Mouse (Mus musculus): ENCODE measurements around the gene Dnajb1. TPM values are rescaled to one million over a fixed set of nuclear protein-coding genes. Genes with fewer than 3 reads are reported as not detected.
"Not testable (repeated sequence)": the region's sequence is repeated elsewhere in the genome, so short reads cannot be mapped to it uniquely, and the experiment has no call there.

Dnajb1 gene
- polyA plus RNA-seq, 1 experiment from 2014 or later = 78.3 TPM

DNA sequence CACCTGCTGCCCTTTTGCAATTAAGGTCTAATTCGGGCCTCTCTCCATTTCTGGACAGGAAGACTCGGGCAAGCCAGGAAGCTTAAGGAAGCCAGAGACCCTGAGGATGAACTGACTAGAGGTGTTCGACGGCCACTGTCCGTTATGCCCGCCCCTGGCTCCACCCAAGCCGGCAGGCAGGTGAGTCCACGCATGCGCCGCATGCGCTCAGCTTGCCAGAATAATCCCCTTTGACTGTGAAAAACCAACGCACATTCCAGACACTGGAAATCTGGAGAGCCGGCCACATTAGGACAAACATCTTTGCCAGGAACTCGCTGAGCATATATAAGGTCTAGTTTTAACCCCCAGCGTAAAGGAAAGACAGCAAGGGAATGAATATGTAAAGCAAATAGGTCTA is 24.8 kb upstream of the Dnajb1 start:
- DNase-seq (ENCODE audit: low spot score) = no peak
- Histone ChIP-seq H3K27me3 (replicated peaks; ENCODE audit: low read depth, poor library complexity, severe bottlenecking) (no peaks in the 10 kb centered on the region), H3K4me1 (peaks cover 53% of the 10 kb centered on the region), H3K4me3 (no peak overlapping the region), H3K36me3 (replicated peaks) (peaks cover 90% of the 10 kb centered on the region), H3K9me3 (no peaks in the 10 kb centered on the region), H3K27ac (replicated peaks) (no peak overlapping the region)
- 91% methylated on average over 15 of the region's 15 CpGs for WGBS

GRCm38 (mm10) chr8:83584771-83585170 is 23.2 kb upstream of the Dnajb1 start:
- WGBS = 89% methylated on average over 1 of the region's 1 CpGs
- peaks cover 90% of the 10 kb centered on the region for H3K36me3 ChIP-seq (replicated peaks)
- H3K27me3 ChIP-seq (replicated peaks; ENCODE audit: low read depth, poor library complexity, severe bottlenecking) = no peaks in the 10 kb centered on the region
- peaks cover 40% of the 10 kb centered on the region for H3K4me1 ChIP-seq
- H3K9me3 ChIP-seq = no peaks in the 10 kb centered on the region
- DNase-seq (ENCODE audit: low spot score) = no peak
- no peak overlapping the region for H3K27ac ChIP-seq (replicated peaks)
- H3K4me3 ChIP-seq = no peak overlapping the region

DNA sequence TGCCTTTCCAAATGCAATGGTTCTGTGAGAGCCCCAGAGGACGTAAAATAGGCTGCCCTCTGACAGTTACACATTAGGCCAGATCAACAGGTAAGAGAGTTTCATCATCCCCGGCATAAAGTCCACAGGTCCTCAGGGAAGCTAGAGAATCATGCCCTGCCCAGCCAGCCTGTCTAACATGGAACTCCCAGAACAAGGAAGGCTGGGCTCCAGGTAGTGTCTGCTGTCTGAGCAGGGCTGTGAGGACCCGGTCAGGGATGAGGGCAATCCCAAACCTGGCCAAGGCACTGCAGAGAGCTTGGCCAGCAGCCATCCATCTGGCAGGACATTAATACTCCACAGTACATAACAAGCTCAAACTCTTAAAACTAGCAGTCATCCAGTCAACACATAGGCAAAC is 22.7 kb upstream of the Dnajb1 start:
- Histone ChIP-seq H3K4me1 (peaks cover 42% of the 10 kb centered on the region), H3K27me3 (replicated peaks; ENCODE audit: low read depth, poor library complexity, severe bottlenecking) (no peaks in the 10 kb centered on the region), H3K4me3 (no peak overlapping the region), H3K27ac (replicated peaks) (no peak overlapping the region), H3K9me3 (no peaks in the 10 kb centered on the region), H3K36me3 (replicated peaks) (peaks cover 90% of the 10 kb centered on the region)
- DNase-seq (ENCODE audit: low spot score) = no peak
- WGBS = 90% methylated on average over 3 of the region's 3 CpGs

DNA sequence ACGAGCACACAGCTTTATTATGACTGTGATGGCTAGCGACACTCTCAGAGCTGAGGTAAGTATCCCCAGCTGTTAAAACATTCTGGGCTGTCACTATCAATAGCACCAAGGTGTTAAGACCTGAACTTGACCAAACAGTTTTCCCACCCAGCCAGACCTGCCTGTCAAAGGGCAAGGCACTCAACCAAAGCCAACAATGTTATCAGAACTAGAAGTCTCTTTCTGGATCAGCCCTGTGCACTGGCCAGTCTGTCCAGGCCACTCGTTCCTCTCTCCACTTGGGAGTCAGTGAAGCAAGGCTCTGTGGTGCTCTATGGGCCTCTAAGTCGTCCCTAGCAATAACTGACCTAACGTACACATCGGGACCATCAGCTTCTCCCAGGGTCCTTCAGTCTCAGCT is 20.3 kb upstream of the Dnajb1 start:
- peaks cover 92% of the 10 kb centered on the region for H3K36me3 ChIP-seq (replicated peaks)
- no peaks in the 10 kb centered on the region for H3K27me3 ChIP-seq (replicated peaks; ENCODE audit: low read depth, poor library complexity, severe bottlenecking)
- DNase-seq (ENCODE audit: low spot score) = no peak
- no peaks in the 10 kb centered on the region for H3K9me3 ChIP-seq
- WGBS = 70% methylated on average over 6 of the region's 6 CpGs
- no peak overlapping the region for H3K27ac ChIP-seq (replicated peaks)
- peaks cover 40% of the 10 kb centered on the region for H3K4me1 ChIP-seq
- no peak overlapping the region for H3K4me3 ChIP-seq

- WGBS = 96% methylated on average over 5 of the region's 5 CpGs
- no peaks in the 10 kb centered on the region for H3K27me3 ChIP-seq (replicated peaks; ENCODE audit: low read depth, poor library complexity, severe bottlenecking)
- no peaks in the 10 kb centered on the region for H3K9me3 ChIP-seq
- no peak overlapping the region for H3K27ac ChIP-seq (replicated peaks)
- H3K4me1 ChIP-seq = peaks cover 42% of the 10 kb centered on the region
- DNase-seq (ENCODE audit: low spot score) = no peak
- H3K36me3 ChIP-seq (replicated peaks) = peaks cover 81% of the 10 kb centered on the region
- no peak overlapping the region for H3K4me3 ChIP-seq
These were observed 19.1 kb upstream of the Dnajb1 start for GRCm38 (mm10) chr8:83588886-83589285.

DNA sequence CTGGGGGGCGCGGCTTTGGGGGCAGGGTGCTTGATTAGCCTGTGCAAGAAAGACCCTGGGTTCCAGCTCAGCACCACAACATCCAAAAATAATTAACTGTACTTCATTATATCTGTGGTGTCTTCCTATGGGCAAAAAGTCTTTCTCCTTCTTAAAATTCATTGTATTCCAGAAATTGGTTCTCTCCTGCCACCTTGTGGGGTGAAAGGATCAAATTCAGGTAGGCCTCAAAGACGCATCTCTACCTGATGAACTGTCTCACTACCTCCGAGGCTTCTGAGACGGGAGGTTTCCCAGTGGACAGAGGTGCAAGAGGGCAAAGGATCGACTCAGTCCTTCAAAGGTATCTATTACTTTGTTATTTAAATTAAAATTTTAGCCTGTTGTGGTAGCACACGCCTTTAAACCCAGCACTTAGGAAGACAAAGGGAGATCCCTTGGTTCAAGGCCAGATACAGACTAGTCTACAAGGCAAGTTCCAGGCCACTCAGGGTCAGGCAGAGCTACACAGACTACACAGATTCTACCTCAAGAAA is 17.4 kb upstream of the Dnajb1 start:
- H3K4me1 ChIP-seq = peaks cover 47% of the 10 kb centered on the region
- H3K9me3 ChIP-seq = no peaks in the 10 kb centered on the region
- peaks cover 64% of the 10 kb centered on the region for H3K36me3 ChIP-seq (replicated peaks)
- 86% methylated on average over 7 of the region's 7 CpGs for WGBS
- no peak for DNase-seq (ENCODE audit: low spot score)
- H3K4me3 ChIP-seq = no peak overlapping the region
- H3K27me3 ChIP-seq (replicated peaks; ENCODE audit: low read depth, poor library complexity, severe bottlenecking) = no peaks in the 10 kb centered on the region
- H3K27ac ChIP-seq (replicated peaks) = no peak overlapping the region

DNA sequence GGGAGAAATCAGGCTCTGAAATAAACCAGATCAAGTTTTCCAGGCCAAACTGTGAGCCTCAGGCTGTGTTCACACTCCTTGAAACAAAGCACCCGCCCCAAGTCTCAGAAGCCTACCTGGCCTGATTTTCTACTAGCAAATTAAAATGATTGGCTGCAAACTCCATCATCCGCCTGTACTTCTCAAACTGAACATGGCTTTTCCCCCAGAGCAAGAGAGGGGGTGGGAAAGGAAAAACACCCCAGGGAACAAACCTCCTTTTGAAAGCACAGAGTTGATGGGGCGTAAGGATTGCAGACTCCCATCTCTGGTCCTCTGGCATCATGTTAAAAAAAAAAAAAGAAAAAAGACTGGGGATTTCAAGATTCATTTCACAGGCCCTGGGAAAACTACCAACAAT is 15.3 kb upstream of the Dnajb1 start:
- WGBS = 72% methylated on average over 3 of the region's 3 CpGs
- H3K27ac ChIP-seq (replicated peaks) = peak overlapping the region; percentile 48; the same call in 1 of the 2 replicates
- no peaks in the 10 kb centered on the region for H3K27me3 ChIP-seq (replicated peaks; ENCODE audit: low read depth, poor library complexity, severe bottlenecking)
- peak overlapping the region; percentile 93 for H3K4me3 ChIP-seq
- peaks cover 42% of the 10 kb centered on the region for H3K4me1 ChIP-seq
- no peak for DNase-seq (ENCODE audit: low spot score)
- H3K36me3 ChIP-seq (replicated peaks) = peaks cover 43% of the 10 kb centered on the region
- H3K9me3 ChIP-seq = no peaks in the 10 kb centered on the region

- Histone ChIP-seq H3K4me1 (peaks cover 38% of the 10 kb centered on the region), H3K27me3 (replicated peaks; ENCODE audit: low read depth, poor library complexity, severe bottlenecking) (no peaks in the 10 kb centered on the region), H3K9me3 (no peaks in the 10 kb centered on the region), H3K4me3 (peak overlapping the region; percentile 93), H3K36me3 (replicated peaks) (peaks cover 34% of the 10 kb centered on the region), H3K27ac (replicated peaks) (peak overlapping the region; percentile 95)
- no peak for DNase-seq (ENCODE audit: low spot score)
- WGBS = 7% methylated on average over 22 of the region's 22 CpGs
These were observed 14.4 kb upstream of the Dnajb1 start for GRCm38 (mm10) chr8:83593325-83594166.

DNA sequence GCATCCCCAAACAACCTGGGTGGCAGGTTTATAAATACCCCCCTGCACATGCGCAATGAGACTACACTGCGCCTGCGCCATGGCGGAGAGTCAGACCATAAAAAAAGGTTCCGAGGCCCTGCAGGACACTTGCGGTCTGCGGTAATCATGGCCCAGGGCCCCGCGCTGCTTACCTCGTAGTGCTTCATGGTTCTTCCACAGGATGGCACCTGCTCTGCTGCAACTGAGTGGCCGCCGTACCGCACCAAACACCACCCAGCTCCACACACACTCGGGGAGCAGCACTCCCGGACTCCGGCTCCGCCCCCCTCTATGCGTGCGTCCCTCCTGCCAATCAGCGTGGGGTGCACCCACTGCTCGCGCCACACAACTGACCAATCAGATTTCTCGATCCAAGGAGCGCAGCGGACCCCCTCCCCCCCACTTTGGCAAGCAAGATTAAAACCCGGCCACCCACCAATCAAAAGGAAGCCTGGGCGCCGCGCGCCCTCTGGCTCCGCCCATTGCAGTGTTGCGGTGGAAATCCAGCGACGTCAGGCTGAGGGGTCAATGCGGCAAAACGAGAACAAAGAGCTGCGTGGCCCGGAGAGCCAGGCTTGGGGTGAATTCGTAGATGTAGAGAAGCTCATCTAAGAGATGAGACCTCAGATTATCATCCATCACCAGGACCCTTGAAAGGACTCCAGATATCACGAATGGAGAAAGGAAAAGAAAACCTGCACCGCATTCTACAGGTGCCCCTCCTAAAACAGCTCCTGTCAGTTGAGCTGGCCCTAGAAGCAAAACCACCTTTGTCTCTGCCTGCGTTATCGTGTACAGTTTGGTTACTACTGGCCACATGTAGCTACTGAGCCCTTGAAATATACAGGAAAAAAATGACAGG is 13.6 kb upstream of the Dnajb1 start:
- under 1% methylated on average over 43 of the region's 43 CpGs for WGBS
- Histone ChIP-seq H3K4me1 (peaks cover 38% of the 10 kb centered on the region), H3K36me3 (replicated peaks) (peaks cover 26% of the 10 kb centered on the region), H3K4me3 (peak overlapping the region; percentile 93), H3K27ac (replicated peaks) (peak overlapping the region; percentile 95), H3K27me3 (replicated peaks; ENCODE audit: low read depth, poor library complexity, severe bottlenecking) (no peaks in the 10 kb centered on the region), H3K9me3 (no peaks in the 10 kb centered on the region)
- peak; percentile 100 for DNase-seq (ENCODE audit: low spot score)

- peaks cover 20% of the 10 kb centered on the region for H3K36me3 ChIP-seq (replicated peaks)
- not testable (repeated sequence) for H3K27me3 ChIP-seq (replicated peaks; ENCODE audit: low read depth, poor library complexity, severe bottlenecking); H3K9me3 ChIP-seq; DNase-seq (ENCODE audit: low spot score)
- 64% methylated on average over 3 of the region's 3 CpGs for WGBS
- H3K27ac ChIP-seq (replicated peaks) = peak overlapping the region; percentile 95
- peak overlapping the region; percentile 93 for H3K4me3 ChIP-seq
- H3K4me1 ChIP-seq = peaks cover 35% of the 10 kb centered on the region
These were observed 13.0 kb upstream of the Dnajb1 start for GRCm38 (mm10) chr8:83595050-83595345.

DNA sequence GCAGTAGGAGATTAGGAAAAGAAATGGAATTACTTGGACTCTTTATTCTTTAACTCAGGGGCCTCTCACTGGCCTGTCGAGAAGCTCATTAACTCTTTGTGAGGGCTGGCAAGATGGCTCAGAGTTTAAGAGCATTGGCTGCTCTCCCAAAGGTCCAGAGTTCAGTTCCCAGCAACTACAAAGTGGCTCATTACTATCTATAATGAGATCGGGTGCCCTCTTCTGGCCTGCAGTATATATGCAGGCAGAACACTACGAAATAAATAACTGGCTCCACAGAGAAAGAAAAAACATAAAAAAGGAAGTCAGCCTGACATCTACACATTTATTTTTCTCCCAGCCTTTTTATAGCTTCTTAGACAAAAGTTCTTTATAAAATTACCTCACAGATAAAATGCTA is 11.6 kb upstream of the Dnajb1 start:
- Histone ChIP-seq H3K27me3 (replicated peaks; ENCODE audit: low read depth, poor library complexity, severe bottlenecking) (no peaks in the 10 kb centered on the region), H3K9me3 (no peaks in the 10 kb centered on the region), H3K36me3 (replicated peaks) (peaks cover 10% of the 10 kb centered on the region), H3K4me1 (peaks cover 26% of the 10 kb centered on the region), H3K27ac (replicated peaks) (no peak overlapping the region), H3K4me3 (no peak overlapping the region)
- no peak for DNase-seq (ENCODE audit: low spot score)
- WGBS = 29% methylated on average over 3 of the region's 3 CpGs

GRCm38 (mm10) chr8:83598146-83598545 is 9.8 kb upstream of the Dnajb1 start:
- Histone ChIP-seq H3K4me1 (peaks cover 16% of the 10 kb centered on the region), H3K4me3 (no peak overlapping the region), H3K36me3 (replicated peaks) (no peaks in the 10 kb centered on the region), H3K9me3 (no peaks in the 10 kb centered on the region), H3K27me3 (replicated peaks; ENCODE audit: low read depth, poor library complexity, severe bottlenecking) (no peaks in the 10 kb centered on the region), H3K27ac (replicated peaks) (no peak overlapping the region)
- no peak for DNase-seq (ENCODE audit: low spot score)
- WGBS = 23% methylated on average over 1 of the region's 1 CpGs

Data from embryonic facial prominence, embryonic 10.5 days (tissue).